Mouse (Mus musculus): ENCODE results near the gene Gpr61.

DNA sequence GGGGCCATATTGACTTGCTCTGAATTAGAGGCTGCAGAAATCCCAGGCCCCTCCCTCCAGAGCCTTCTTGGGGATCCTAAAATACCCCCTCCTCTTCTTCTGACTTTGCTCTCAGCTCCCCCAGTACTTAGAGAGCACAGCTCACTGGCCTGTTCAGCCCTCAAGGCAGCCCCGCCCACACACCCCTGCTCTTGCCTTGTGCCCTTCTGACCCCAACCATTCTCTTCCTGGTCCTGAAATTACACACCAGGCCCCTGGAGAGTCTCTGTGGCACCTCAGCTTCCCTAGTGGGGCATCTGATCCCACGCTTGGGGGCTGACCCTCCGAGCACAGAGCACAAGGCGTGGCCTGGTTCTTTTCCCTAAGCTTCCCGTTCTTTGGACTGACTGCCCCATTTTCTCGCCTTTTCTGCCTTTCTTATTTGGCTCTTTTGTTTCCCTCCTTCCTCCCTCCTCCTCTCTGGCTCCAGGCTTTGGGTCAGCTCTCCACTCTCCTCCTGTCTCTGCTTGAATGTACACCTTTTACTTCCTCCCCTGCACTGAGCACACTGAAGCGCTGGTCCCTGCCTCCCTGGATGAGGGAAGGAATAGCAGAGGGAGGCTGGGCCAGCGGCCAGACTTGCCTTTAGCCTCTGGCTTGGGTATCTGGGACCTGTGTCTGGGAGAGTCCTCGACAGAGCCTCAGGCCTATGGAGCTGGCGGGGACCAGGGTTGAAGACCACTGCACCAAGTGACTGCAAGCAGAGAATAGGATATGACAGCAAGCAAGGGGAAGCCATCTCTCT is 11.0 kb upstream of the Gpr61 start:
- TF ChIP-seq EP300 (IDR thresholded peaks at IDR 0.05) (no peak), CTCF (IDR thresholded peaks at IDR 0.05) (no peak)
